Mouse (Mus musculus): Measurements from ENCODE around the gene Fam50b.

Fam50b gene

DNA sequence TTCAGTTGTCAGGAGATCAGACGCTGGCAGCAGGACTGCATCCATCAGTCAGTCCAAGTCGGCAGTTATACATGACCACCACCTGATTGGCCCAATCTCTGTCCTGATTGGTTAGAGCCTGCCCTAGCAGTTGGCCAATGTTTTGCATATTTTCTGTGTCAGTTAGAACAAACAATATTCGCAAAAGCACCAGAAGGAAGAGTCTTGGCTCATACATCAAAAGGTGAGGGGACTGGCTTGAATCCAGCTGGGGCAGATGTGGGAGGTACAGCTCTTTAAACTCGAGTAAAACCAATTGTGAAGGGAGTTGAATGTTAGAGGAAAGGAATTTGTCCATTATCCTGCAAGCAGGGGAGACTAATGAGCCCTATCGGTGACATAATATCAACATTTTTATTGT, at the start of gene Fam50b:
Gene Fam50b (plus strand): TSS at position 165 of the 400 bp plus-strand sequence.
- no peak for DNase-seq (ENCODE audit: low read depth, low spot score)

DNA sequence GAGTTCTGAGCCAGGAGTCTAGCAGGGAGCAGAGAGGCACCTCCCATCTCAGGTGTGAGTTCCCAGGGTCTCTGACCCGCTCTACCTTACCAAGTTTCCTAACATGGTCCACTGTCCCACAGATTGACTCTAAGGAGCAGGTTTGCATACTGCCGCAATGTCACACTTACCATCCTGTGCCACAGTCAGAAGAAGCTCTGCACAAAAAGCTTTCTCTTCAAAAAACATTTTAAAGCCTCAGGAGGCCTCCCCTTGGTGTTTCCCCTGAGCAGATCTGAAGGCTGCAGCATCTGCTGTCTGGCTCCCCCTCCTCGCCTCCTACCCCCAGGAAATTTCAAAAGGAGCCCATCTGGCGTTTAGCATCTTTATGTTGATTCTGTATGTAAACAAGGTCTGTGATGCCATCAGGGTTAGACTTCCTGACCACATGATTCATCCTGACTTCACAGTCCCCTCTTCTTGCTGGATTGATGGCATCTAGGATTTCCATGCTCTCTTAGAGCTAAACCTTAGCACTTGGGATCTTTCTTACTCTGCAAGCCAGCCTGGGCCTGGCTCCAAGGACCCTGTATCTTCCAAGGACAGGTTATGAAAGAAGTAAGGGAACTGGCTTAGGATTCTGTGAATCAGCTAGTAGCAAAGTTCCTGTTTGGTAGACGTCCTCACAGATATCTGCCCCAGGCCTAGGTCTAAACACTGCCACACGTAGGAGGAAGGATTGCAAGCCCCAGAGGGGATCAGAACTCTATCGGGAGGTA, 49.5 kb upstream of the Fam50b start:
- no peak for DNase-seq (ENCODE audit: low read depth, low spot score)

DNA sequence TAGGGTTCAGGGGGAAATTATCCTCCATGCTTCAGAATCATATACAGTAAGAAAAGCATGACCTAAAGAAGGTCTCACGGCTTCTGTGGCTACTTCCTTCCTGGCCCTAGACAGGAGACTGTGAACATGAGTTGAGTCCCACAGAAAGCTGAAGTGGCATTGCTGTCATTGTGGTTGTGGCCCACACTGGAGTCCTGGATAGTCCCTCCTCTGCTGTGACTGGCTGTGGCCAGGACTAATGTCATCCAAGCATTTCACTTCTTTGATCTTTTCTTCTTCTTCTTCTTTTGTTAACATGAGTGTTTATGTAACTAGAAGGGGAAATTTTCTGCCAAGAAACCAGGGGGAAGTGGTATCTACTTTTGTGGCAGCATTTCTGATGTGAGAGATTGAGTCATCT, 43.6 kb upstream of the Fam50b start:
- DNase-seq (ENCODE audit: low read depth, low spot score), result no peak

DNA sequence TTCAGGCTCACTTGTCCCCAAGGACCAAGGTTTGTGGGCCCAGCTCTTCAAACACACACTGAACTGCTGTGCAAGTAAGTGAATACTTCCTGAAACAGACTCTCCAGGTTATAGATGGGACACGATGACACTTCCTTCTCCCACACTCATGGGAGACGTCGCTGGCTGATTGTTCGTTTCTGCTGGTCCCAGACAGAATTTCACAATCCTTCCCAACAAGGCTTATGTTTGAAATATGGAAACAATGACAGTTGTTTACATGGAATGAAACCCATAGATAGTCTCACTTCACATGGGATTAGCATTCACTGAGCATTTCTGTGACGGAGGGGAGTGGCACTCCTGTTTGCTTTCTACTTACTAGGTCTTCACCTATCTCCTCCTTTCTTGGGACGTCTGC, 41.5 kb upstream of the Fam50b start:
- no peak for DNase-seq (ENCODE audit: low read depth, low spot score)

DNA sequence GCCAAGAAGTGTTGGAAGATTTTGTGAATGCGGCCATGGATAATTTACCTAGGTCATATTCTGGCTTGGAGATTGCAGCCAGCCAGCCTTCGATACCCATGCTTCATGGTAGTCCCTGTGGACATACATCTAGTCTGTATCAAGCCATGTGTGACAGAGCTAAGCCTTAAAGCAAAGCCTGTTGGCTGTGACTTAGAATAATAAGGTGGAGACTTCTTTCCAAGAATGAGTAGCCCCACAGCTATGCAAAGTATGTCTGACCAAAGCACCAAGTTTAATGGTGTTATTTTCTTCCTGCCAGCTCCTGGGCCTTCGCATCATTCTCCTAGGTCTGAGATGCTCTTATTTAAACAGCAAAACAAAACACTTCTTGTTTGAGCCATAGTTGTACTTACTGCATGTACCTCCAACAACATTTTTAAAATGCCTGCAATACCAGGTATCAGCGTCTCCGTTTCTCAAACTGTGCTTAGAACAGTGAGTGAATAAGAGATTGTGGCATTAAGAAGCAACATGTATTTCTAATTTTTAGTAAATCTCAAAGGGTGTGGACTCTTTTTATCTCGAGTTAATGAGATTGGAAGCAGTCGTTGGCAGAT, 37.8 kb upstream of the Fam50b start:
- DNase-seq (ENCODE audit: low read depth, low spot score), result no peak

DNA sequence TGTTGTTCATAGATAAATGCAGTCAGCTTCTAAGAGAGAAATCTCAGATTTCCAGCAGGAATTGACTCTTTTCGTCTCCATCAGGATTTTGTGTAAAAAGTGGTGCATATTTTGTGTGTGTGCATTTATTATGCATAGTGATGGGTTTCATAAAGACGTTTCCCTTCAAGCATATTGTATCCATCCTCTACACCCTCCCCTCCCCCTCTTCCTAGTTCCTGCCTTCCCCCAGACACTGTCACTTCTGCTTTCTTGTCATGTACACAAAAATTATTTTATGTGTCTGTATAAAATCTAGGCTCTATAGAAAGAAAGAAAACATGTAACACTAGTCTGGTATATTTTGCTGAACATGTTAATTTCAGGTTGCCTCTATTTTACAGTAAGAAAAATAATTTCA, 34.6 kb upstream of the Fam50b start:
- DNase-seq (ENCODE audit: low read depth, low spot score), result no peak

DNA sequence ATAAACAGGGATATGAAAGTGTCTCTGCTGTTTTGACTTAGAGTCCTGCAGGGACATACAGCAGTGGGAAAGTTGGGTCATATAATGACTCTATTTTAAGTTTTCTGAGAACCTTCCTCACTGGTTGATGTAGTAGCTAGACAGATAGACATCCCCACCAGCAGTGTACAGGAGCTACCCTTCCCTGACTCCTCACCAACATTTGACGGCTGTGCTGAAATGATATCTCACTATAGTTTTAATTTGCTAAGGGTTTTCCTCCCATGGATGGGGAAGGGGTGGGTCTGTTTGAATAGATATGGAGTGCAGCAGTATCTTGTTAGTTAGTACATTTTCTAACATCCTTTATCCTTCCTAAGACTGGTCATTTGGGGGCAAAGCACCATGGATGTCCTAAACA, 34.0 kb upstream of the Fam50b start:
- no peak for DNase-seq (ENCODE audit: low read depth, low spot score)

DNA sequence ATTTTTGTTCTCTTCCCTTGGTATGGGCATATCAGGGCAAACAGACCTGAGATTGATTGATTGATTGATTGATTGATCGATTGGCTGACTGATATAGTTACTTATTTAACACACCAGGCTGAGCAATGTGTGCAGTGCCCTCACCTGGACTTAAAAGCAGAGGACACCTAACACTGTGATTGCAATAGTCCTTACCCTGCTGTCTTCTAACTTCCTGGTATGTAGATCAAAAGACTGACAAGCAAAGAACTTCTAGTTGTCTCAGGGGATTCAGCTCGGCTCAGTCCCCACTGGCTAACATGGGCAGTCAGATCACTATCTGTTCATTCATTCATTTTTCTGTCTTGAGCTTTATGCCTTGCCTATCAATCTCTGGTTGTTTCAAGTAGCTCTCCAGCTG, 31.3 kb upstream of the Fam50b start:
- no peak for DNase-seq (ENCODE audit: low read depth, low spot score)

DNA sequence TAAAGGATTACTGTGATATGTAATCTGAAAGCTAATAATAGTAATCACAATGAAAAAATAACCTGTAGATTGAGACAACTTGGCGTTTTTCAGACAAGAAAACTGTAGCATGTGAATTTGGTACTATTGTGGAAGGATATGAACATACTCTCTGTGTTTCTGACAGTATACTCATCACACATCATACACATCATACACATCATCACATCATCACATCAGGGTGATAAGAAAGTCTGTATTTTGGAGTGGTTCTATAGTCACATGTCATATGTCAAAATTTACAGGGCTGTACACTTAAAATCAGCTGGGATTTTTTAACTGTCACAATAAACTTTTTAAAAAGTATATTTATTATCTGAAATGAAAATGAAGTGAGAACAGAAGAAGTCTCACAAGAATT, 30.9 kb upstream of the Fam50b start:
- no peak for DNase-seq (ENCODE audit: low read depth, low spot score)

DNA sequence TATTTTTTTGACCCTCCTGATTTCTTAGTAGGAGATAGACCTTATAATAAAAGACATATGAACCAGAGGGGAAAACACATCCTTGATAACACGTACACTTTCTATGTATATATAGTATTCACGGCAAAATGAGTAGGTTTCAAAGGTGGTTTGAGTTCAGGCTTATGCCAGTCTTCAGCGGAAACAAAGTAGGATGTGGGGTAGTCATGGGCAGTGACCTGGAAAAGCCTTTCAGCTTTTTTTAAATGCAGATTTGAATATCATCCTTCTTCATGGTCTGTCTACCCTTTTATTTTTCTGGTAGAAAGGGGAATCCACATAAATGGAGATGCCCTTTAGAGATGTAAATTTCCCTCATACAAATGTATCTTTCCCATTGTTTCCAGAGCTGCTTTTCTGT, 29.8 kb upstream of the Fam50b start:
- no peak for DNase-seq (ENCODE audit: low read depth, low spot score)

GRCm38 (mm10) chr13:34708955-34709354, 25.7 kb upstream of the Fam50b start:
- DNase-seq (ENCODE audit: low read depth, low spot score), result peak; percentile 96

DNA sequence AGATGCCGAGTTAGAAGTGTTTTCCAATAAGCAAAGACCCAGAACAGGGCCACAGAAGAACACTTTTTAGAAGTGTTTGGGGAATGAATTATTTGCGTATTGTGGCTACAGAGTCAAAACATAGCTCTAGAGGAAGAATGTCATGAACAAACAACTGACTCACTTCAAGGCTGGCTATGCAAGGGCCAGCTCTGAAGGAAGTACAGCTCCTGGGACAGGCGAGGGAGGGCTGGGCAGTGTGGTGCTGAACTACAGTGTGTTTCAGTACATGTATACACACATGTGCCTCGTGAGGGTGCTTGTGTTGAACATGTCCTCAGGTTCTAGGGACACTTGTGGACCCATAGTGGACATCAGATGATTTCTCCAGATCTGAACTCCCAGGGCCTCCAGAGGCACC, 25.1 kb upstream of the Fam50b start:
- no peak for DNase-seq (ENCODE audit: low read depth, low spot score)

GRCm38 (mm10) chr13:34711410-34711809, 23.2 kb upstream of the Fam50b start:
- DNase-seq (ENCODE audit: low read depth, low spot score), result no peak

DNA sequence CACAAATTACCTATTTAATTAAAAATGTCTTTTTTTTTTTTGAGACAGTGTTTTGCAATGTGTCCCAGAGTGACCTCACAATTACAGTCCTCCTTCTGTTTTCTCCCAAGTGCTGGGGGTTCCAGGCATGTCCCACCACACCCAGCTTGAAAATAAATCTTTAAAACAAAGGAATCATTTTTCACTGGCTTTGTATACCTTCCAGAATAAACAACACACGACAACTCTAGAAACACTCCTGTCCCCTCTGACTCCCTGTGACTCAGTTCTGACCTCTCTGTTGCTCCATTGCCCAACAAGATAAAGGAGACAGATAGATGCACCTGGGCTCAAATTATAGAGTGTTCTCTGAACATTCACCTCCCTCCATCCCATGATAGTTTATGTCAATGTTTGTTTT, 21.8 kb upstream of the Fam50b start:
- DNase-seq (ENCODE audit: low read depth, low spot score), result no peak

- peak; percentile 42 for DNase-seq (ENCODE audit: low read depth, low spot score)
Observed at GRCm38 (mm10) chr13:34715437-34715838, 19.2 kb upstream of the Fam50b start.

GRCm38 (mm10) chr13:34724831-34725592, 9.6 kb upstream of the Fam50b start:
- no peak for DNase-seq (ENCODE audit: low read depth, low spot score)

DNA sequence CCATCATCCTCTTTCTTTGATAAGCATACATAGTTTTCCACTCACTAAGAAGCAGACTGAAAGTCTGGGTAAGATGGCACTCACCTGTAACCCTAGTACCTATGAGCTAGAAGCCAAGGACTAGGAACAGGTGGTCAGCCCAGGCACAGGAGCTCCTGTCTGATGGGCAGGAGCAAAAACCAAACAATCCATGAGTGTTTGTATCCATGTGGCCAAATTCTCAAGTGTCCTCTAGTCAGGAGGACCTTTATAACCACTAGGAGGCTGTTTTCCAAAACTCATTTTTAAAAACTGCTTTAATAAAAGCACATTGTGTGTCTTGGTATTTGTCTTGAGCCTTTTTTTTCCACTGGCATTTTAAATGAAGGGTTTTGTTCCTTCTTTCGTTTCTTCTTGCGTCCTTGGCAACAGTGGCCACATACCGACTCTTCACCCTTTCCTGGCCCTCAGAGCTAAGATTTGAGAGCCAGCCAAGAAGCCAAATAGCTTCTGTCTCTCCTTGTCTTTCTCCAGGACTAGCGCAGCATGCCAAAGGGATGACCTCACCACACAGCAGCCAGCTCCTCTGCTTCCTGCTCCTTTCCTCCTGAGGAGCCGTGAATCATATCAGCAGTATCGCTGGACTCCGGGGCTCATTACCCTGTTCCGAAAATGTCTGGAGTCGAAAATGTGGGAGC, 8.7 kb upstream of the Fam50b start:
- DNase-seq (ENCODE audit: low read depth, low spot score), result peak; percentile 82

DNA sequence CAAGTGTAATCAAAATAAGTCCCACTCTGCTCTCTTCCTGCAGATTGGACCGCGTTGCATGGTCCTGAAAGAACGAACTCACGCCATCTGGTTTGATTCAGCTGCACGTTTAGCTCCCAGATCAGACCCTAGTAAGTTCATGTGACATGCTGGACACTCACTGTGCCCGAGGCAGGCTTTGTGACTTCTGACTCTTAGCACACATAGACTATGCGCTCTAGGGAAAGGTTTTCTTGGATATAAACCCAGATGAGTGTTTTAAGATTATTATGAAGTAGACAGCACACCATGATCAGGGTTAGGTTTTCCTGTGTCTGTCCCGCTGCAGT, 8.2 kb upstream of the Fam50b start:
- DNase-seq (ENCODE audit: low read depth, low spot score), result no peak

DNA sequence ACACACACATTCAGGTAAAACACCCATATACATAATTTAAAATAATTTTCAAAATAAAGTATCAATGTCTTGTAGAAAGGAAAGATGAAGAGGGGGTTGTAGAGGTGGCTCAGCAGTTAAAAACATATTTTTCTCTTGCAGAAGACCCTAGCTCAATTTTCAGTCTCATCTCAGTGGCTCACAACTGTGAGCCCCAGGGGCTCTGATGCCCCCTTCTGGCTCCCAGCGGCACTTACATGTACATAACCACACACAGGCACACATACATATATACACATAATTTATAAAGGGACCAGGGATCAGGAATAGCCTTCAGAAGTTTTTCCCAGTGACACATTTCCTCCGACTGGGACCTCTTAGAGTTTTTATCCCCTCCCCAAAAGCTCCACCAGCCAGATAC, 7.6 kb upstream of the Fam50b start:
- no peak for DNase-seq (ENCODE audit: low read depth, low spot score)

GRCm38 (mm10) chr13:34731551-34731950, 3.1 kb upstream of the Fam50b start:
- DNase-seq (ENCODE audit: low read depth, low spot score), result no peak

GRCm38 (mm10) chr13:34733780-34734179, 870 bp upstream of the Fam50b start:
- DNase-seq (ENCODE audit: low read depth, low spot score), result no peak

DNA sequence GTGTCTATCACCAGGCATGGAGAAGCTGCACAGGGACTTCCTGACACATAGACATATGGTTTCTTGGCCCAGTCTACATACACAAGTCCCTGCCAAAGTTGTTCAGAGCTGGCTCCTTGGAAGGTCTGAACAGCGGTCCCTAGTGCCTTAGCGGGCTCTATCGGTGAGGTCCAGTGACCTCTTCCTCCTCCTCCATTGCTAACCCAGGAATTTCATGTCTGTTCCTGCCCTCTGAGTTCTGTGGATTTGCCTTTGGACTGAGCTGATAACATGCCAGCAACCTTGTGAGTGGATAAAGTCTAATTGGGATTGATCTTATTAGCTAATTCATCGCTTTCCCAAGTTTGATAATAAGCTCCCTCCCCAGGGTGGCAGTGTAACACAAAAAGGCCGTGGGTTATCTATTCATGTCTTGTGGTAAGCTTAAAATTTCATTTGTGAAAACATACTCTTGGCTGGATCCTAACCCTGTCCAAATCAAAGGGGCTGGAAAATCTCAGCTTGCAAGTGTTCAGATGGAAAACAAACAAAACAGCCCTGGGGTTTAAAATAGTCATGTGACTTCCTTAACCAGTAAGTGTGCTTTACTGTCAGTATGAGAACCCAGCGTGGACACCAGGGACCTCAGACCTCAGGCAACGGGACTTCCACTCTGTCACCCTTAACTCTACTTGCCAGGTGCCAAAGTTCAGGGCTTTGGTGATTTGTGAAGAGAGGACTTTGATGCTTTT, 3.5 kb downstream of the Fam50b start:
- DNase-seq (ENCODE audit: low read depth, low spot score), result no peak
